In the genomic region with DNA sequence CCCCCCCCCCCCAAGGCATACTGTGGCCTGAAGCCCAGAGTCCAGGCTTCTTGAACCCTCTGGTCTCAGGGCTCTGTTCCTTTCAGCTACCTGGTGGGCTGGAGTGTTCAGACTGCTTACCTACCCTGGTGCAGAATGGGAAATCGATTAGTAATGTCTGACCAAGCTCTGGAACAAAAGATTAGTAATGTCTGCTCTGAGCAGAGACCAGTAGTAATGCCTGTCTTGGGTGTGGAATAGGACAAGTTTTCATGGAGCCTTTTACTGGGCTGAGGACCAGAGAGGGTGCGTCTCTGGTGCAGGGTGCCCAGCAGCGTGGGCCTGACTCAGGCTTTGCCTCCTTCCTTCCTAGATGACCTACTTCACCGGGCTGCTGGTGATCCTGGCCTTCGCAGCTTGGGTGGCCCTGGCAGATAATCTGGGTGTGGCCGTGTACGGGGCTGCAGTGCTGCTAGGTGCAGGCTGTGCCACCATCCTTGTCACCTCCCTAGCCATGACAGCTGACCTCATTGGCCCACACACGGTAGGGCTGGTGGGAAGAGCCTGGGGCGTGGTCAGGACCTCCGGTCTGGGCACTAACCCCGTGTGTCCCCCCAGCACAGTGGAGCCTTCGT, we compare ENCODE assay signal across 13 mouse cellular contexts. TPM values are rescaled to one million over a fixed set of nuclear protein-coding genes. Genes with fewer than 3 reads are reported as not detected.
DNase-seq lines count a peak whose midpoint lies in the region; ATAC-seq lines count a peak whose summit lies in the region.
"Had no signal": no experiment of that assay in that cellular context is flagged by ENCODE, and none has a peak within 500 bp of the region (broad histone marks: within the 10 kb centered on the region; RNA-seq: fewer than 3 reads in every experiment).

No protein-coding gene starts in this region.

- peak overlapping the region; percentile 90 for H3K27ac ChIP-seq in lung, embryonic 16.5 days (ENCODE audit: low read length)
- no peak overlapping the region; the same call in 1 of the 2 replicates for H3K27ac ChIP-seq in intestine, embryonic 16.5 days (ENCODE audit: low read length)
- H3K27ac ChIP-seq: forebrain, embryonic 12.5 days; neural tube, embryonic 15.5 days had no signal

- peaks cover 8% of the 10 kb centered on the region for H3K36me3 ChIP-seq in lung, embryonic 16.5 days (ENCODE audit: control insufficient read depth, insufficient read depth, low read length)
- H3K36me3 ChIP-seq in intestine, embryonic 16.5 days (ENCODE audit: control insufficient read depth, insufficient read depth, low read length), result peaks cover 22% of the 10 kb centered on the region

- peaks cover 6% of the 10 kb centered on the region for H3K27me3 ChIP-seq in lung, embryonic 16.5 days (ENCODE audit: control insufficient read depth, insufficient read depth, low read depth, low read length)
- H3K27me3 ChIP-seq in intestine, embryonic 16.5 days (replicated peaks; ENCODE audit: control insufficient read depth, insufficient read depth, low read length), result peaks cover 4% of the 10 kb centered on the region; the same call in 1 of the 2 replicates

- peaks cover 62% of the 10 kb centered on the region for H3K4me1 ChIP-seq in lung, embryonic 16.5 days (replicated peaks; ENCODE audit: control insufficient read depth, insufficient read depth, low read length)
- H3K4me1 ChIP-seq in intestine, embryonic 16.5 days (ENCODE audit: control insufficient read depth, insufficient read depth, low read length), result peaks cover 77% of the 10 kb centered on the region

- 51% methylated on average over 12 of the region's 12 CpGs for WGBS in lung, embryonic 16.5 days
- WGBS in intestine, embryonic 16.5 days, result 67% methylated on average over 12 of the region's 12 CpGs

- no peaks in the 10 kb centered on the region for H3K9me3 ChIP-seq in lung, embryonic 16.5 days (ENCODE audit: control insufficient read depth, low read length)
- no peaks in the 10 kb centered on the region for H3K9me3 ChIP-seq in intestine, embryonic 16.5 days (ENCODE audit: control insufficient read depth, low read length)
- H3K9me3 ChIP-seq: forebrain, embryonic 12.5 days; neural tube, embryonic 15.5 days had no signal

- peak; percentile 23 for DNase-seq in adrenal gland, postnatal 10 days
- no peak for DNase-seq in adrenal gland, postnatal 25 days
- no peak for DNase-seq in lung, postnatal 10 days
- peak; percentile 63 to 66 for DNase-seq in spleen, postnatal 14 days (ENCODE audit: low spot score in 2 of 2)
- no peak for DNase-seq in frontal cortex, postnatal 10 days (ENCODE audit: low spot score in 2 of 2)
- DNase-seq: cerebellum, postnatal 14 days; layer of hippocampus, adult 9-11 months; lung, postnatal 14 days had no signal

- no peak overlapping the region for H3K4me3 ChIP-seq in lung, embryonic 16.5 days (ENCODE audit: low read length)
- no peak overlapping the region for H3K4me3 ChIP-seq in intestine, embryonic 16.5 days (ENCODE audit: low read length)
- H3K4me3 ChIP-seq: neural tube, embryonic 15.5 days had no signal

- peak overlapping the region; percentile 60 for H3K4me2 ChIP-seq in lung, embryonic 16.5 days (ENCODE audit: low read depth, low read length)
- H3K4me2 ChIP-seq in intestine, embryonic 16.5 days (ENCODE audit: low read depth, low read length), result 0 out of 2 replicates have a peak overlapping the region, but pooled peaks have one; percentile 5
- H3K4me2 ChIP-seq: forebrain, embryonic 12.5 days; neural tube, embryonic 15.5 days had no signal

- peak overlapping the region; percentile 49 for H3K9ac ChIP-seq in lung, embryonic 16.5 days (ENCODE audit: low read length)
- 0 out of 2 replicates have a peak overlapping the region, but pooled peaks have one; percentile 61 for H3K9ac ChIP-seq in intestine, embryonic 16.5 days (ENCODE audit: low read depth, low read length)
- H3K9ac ChIP-seq: forebrain, embryonic 12.5 days; neural tube, embryonic 15.5 days had no signal

- peak; percentile 8 for ATAC-seq in lung, embryonic 16.5 days (ENCODE audit: low read depth)
- ATAC-seq in intestine, embryonic 16.5 days, result no peak
- ATAC-seq in activated CD4-positive, CD25-positive, alpha-beta regulatory T cell, adult 4 months, result no peak

RNA-seq across cellular contexts. Expression of a gene that starts 3.2 kb away (rescaled TPM):
- total RNA-seq in adrenal gland, postnatal 10 days (2021), result 1 to 10 TPM; 1.1 to 2.3 TPM
- 1.4 and 2.4 TPM in 2 replicates for total RNA-seq in adrenal gland, postnatal 25 days (2021)
- 2.0 and 2.2 TPM in 2 replicates for polyA plus RNA-seq in lung, embryonic 16.5 days (2015; fragmentation: Nextera tagmentation; extraction: Ambion mirVana)
- polyA plus RNA-seq in intestine, embryonic 16.5 days (2015; fragmentation: Nextera tagmentation; extraction: Ambion mirVana), result 1.4 and 2.7 TPM in 2 replicates
- 1 to 10 TPM in 1 of 2 experiments, not detected in 1; 2.1 TPM for polyA plus RNA-seq in activated CD4-positive, CD25-positive, alpha-beta regulatory T cell, adult 4 months (2017; shearing (Covaris generic))

RNA-seq across cellular contexts. Expression of a gene that starts 5.2 kb away (rescaled TPM):
- 10 to 100 TPM; 17.8 to 22.8 TPM for total RNA-seq in adrenal gland, postnatal 10 days (2021)
- total RNA-seq in adrenal gland, postnatal 25 days (2021), result 14.3 and 21.6 TPM in 2 replicates
- polyA plus RNA-seq in lung, embryonic 16.5 days (2015; fragmentation: Nextera tagmentation; extraction: Ambion mirVana), result 13.7 and 13.9 TPM in 2 replicates
- polyA plus RNA-seq in intestine, embryonic 16.5 days (2015; fragmentation: Nextera tagmentation; extraction: Ambion mirVana), result 21.6 and 32.4 TPM in 2 replicates
- polyA plus RNA-seq in activated CD4-positive, CD25-positive, alpha-beta regulatory T cell, adult 4 months (2017; shearing (Covaris generic)), result 1 to 10 TPM; 1.2 TPM

RNA-seq across cellular contexts. Expression of a gene that starts 12.2 kb away (rescaled TPM):
- total RNA-seq in adrenal gland, postnatal 10 days (2021), result 10 to 100 TPM; 81.2 to 97.5 TPM
- 102 and 111 TPM in 2 replicates for total RNA-seq in adrenal gland, postnatal 25 days (2021)
- polyA plus RNA-seq in lung, embryonic 16.5 days (2015; fragmentation: Nextera tagmentation; extraction: Ambion mirVana), result 90.6 and 93.2 TPM in 2 replicates
- polyA plus RNA-seq in intestine, embryonic 16.5 days (2015; fragmentation: Nextera tagmentation; extraction: Ambion mirVana), result 69.0 and 71.4 TPM in 2 replicates
- 10 to 100 TPM; 18.7 to 20.6 TPM for polyA plus RNA-seq in activated CD4-positive, CD25-positive, alpha-beta regulatory T cell, adult 4 months (2017; shearing (Covaris generic))

RNA-seq across cellular contexts. Expression of a gene that starts 15.9 kb away (rescaled TPM):
- 10 to 100 TPM; 42.1 to 51.7 TPM for total RNA-seq in adrenal gland, postnatal 10 days (2021)
- 49.3 and 51.6 TPM in 2 replicates for total RNA-seq in adrenal gland, postnatal 25 days (2021)
- 95.4 and 105 TPM in 2 replicates for polyA plus RNA-seq in lung, embryonic 16.5 days (2015; fragmentation: Nextera tagmentation; extraction: Ambion mirVana)
- 73.2 and 78.7 TPM in 2 replicates for polyA plus RNA-seq in intestine, embryonic 16.5 days (2015; fragmentation: Nextera tagmentation; extraction: Ambion mirVana)
- polyA plus RNA-seq in activated CD4-positive, CD25-positive, alpha-beta regulatory T cell, adult 4 months (2017; shearing (Covaris generic)), result 10 to 100 TPM; 19.3 to 20.1 TPM

RNA-seq across cellular contexts. Expression of a gene that starts 19.4 kb away (rescaled TPM):
- 1 to 10 TPM; 3.6 to 4.0 TPM for total RNA-seq in adrenal gland, postnatal 10 days (2021)
- total RNA-seq in adrenal gland, postnatal 25 days (2021), result 4.5 and 4.7 TPM in 2 replicates
- polyA plus RNA-seq in lung, embryonic 16.5 days (2015; fragmentation: Nextera tagmentation; extraction: Ambion mirVana), result 0.05 and 0.10 TPM in 2 replicates
- 0.06 and 0.12 TPM in 2 replicates for polyA plus RNA-seq in intestine, embryonic 16.5 days (2015; fragmentation: Nextera tagmentation; extraction: Ambion mirVana)
- not detected for polyA plus RNA-seq in activated CD4-positive, CD25-positive, alpha-beta regulatory T cell, adult 4 months (2017; shearing (Covaris generic))
- polyA plus RNA-seq: forebrain, embryonic 12.5 days; neural tube, embryonic 15.5 days had no signal

Comparison
In these comparisons a context has a peak if more than half of its experiments do, and no peak if none do; other contexts are left out.
1. DNase-seq: peak in adrenal gland, postnatal 10 days (single experiment) and spleen, postnatal 14 days (2 of 2); none in adrenal gland, postnatal 25 days (single experiment), lung, postnatal 10 days (single experiment) and frontal cortex, postnatal 10 days (0 of 2).